Mouse (Mus musculus): ENCODE data around the gene Unk.

Gene Unk

GRCm38 (mm10) chr11:116029086-116029865 is 846 bp upstream of the Unk start:
- in situ Hi-C loops (cut with MboI, MseI) = no loop called here

- in situ Hi-C loops (cut with MboI, MseI) = loop anchor here (5.0 kb wide), 2 partner anchors 46 to 101 kb away; partner anchors contain the start of genes Trim65 and Unc13d
Observed at GRCm38 (mm10) chr11:116030898-116031845, 1.1 kb downstream of the Unk start.

GRCm38 (mm10) chr11:116034584-116034983 is 4.5 kb downstream of the Unk start:
- in situ Hi-C loops (cut with MboI, MseI) = loop anchor here (5.0 kb wide), 2 partner anchors 43 to 98 kb away; partner anchors contain the start of genes Trim65 and Unc13d

GRCm38 (mm10) chr11:116036671-116037070 is 6.5 kb downstream of the Unk start:
- in situ Hi-C loops (cut with MboI, MseI) = no loop called here

GRCm38 (mm10) chr11:116037826-116038225 is 7.7 kb downstream of the Unk start:
- in situ Hi-C loops (cut with MboI, MseI) = no loop called here

GRCm38 (mm10) chr11:116040593-116040992 is 10.5 kb downstream of the Unk start:
- in situ Hi-C loops (cut with MboI, MseI) = no loop called here

GRCm38 (mm10) chr11:116041833-116042232 is 11.7 kb downstream of the Unk start:
- in situ Hi-C loops (cut with MboI, MseI) = no loop called here

GRCm38 (mm10) chr11:116042372-116043138 is 12.4 kb downstream of the Unk start:
- in situ Hi-C loops (cut with MboI, MseI) = no loop called here

- in situ Hi-C loops (cut with MboI, MseI) = no loop called here
Observed at GRCm38 (mm10) chr11:116043286-116043685, 13.2 kb downstream of the Unk start.

GRCm38 (mm10) chr11:116045173-116045572 is 15.1 kb downstream of the Unk start:
- in situ Hi-C loops (cut with MboI, MseI) = no loop called here

GRCm38 (mm10) chr11:116049610-116050009 is 19.5 kb downstream of the Unk start:
- in situ Hi-C loops (cut with MboI, MseI) = no loop called here

GRCm38 (mm10) chr11:116050196-116050595 is 20.1 kb downstream of the Unk start:
- in situ Hi-C loops (cut with MboI, MseI) = no loop called here

- in situ Hi-C loops (cut with MboI, MseI) = no loop called here
Observed at GRCm38 (mm10) chr11:116053510-116054229, 23.5 kb downstream of the Unk start.

GRCm38 (mm10) chr11:116055873-116056272 is 25.8 kb downstream of the Unk start:
- in situ Hi-C loops (cut with MboI, MseI) = no loop called here

GRCm38 (mm10) chr11:116057237-116057881 is 27.2 kb downstream of the Unk start:
- in situ Hi-C loops (cut with MboI, MseI) = no loop called here

GRCm38 (mm10) chr11:116058022-116058614 is 28.0 kb downstream of the Unk start:
- in situ Hi-C loops (cut with MboI, MseI) = no loop called here

GRCm38 (mm10) chr11:116058868-116059690 is 29.0 kb downstream of the Unk start:
- in situ Hi-C loops (cut with MboI, MseI) = no loop called here

GRCm38 (mm10) chr11:116059691-116060025 is 29.5 kb downstream of the Unk start:
- in situ Hi-C loops (cut with MboI, MseI) = no loop called here

- in situ Hi-C loops (cut with MboI, MseI) = no loop called here
Observed at GRCm38 (mm10) chr11:116060596-116060995, 30.5 kb downstream of the Unk start.

All from T-helper 1 cell (primary cell).